Mouse (Mus musculus) embryo, embryonic 10 days (tissue): Measurements from ENCODE around the gene Tob2.

Source experiments
- DNase-seq: peaks from one replicate; pipeline ENCODE4 v3.0.0-alpha.2; 2015; ENCODE audit warnings: low spot score

Tob2 gene

GRCm38 (mm10) chr15:81810671-81811598 is 47.7 kb downstream of the Tob2 start:
- peak; percentile 100 for DNase-seq

GRCm38 (mm10) chr15:81810150-81810549 is 48.4 kb downstream of the Tob2 start:
- peak; percentile 72 for DNase-seq

GRCm38 (mm10) chr15:81809550-81809949 is 49.0 kb downstream of the Tob2 start:
- no peak for DNase-seq

- no peak for DNase-seq
These were observed 49.8 kb downstream of the Tob2 start for GRCm38 (mm10) chr15:81808799-81809198.

- DNase-seq: no peak
These were observed 51.8 kb downstream of the Tob2 start for GRCm38 (mm10) chr15:81806621-81807404.

GRCm38 (mm10) chr15:81805624-81806023 is 53.0 kb downstream of the Tob2 start:
- peak; percentile 43 for DNase-seq

DNA sequence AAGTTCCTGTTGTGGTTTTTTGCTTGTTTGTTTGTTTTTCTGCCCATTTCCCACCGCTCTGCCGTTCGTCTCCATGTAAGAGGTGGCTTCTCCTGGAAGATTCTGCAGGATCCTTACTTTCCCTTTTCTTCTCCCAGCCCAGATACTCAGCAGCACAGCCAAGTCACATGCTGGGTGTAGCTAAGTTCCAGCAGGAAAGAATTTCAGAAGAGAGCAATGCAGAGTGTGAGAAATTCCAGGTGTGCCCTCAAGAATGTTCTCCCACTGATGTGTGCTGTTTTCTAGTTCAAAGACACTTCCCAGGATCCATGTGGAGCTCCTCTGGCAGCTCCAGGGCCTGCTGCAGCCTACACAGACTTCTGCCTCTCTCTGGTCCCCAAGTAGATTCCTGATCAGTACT is 53.7 kb downstream of the Tob2 start:
- no peak for DNase-seq

- no peak for DNase-seq
These were observed 54.4 kb downstream of the Tob2 start for GRCm38 (mm10) chr15:81804172-81804571.

- no peak for DNase-seq
These were observed 55.1 kb downstream of the Tob2 start for GRCm38 (mm10) chr15:81803425-81803951.

- no peak for DNase-seq
These were observed 55.6 kb downstream of the Tob2 start for GRCm38 (mm10) chr15:81802941-81803351.

GRCm38 (mm10) chr15:81802001-81802890 is 56.4 kb downstream of the Tob2 start, which contains the start of gene Tef:
TSS of gene Tef (plus strand) at chr15:81802421.
- DNase-seq: peak; percentile 73

DNA sequence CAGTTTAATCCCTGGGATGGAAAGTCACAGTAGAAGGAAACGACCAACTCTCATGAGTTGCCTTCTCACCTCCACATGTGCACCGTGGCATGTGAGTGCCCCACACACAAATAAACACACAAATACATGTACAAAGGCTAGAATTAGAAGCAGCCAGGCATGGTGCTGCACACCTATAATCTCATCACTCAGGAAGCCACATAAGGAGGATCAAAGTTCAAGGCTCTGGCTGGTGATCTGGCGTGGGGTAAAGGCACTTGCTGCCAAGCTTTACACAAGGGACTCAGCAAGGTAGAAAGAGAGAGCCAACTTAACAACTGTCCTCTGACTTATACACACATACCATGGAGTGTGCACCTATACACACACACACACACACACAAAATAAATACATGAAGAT is 58.2 kb downstream of the Tob2 start:
- DNase-seq: no peak

DNA sequence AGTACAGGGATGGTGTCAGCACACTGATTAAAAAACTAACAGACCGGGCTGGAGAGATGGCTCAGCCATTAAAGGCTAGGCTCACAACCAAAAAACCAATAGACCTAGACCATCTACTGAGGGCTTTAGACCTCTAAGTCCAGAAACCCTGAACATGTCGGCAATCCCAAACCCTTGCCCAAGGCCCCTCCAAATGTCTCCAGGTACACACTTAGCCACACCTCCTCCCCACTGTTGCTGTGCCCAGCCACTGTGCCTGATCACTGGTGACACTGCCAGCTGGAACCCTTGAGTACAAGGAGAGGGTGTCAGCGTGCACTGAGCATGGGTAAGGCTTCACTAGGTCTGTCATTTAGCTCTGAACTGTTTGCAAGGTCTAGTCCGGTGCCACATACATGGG is 60.2 kb downstream of the Tob2 start:
- DNase-seq: no peak
